Mouse (Mus musculus): ENCODE data around the gene Iffo2.

The Iffo2 gene

GRCm38 (mm10) chr4:139611542-139611953 is 81.2 kb downstream of the Iffo2 start:
- peak; percentile 83 to 88 for DNase-seq

GRCm38 (mm10) chr4:139614524-139615260 is 84.3 kb downstream of the Iffo2 start:
- no peak for DNase-seq

- no peak for DNase-seq
Observed at GRCm38 (mm10) chr4:139616276-139617000, 86.1 kb downstream of the Iffo2 start.

- peak in 1 of 2 experiments; percentile 58 for DNase-seq
Observed at GRCm38 (mm10) chr4:139617001-139617364, 86.6 kb downstream of the Iffo2 start.

- DNase-seq, result no peak
Observed at GRCm38 (mm10) chr4:139619765-139620164, 89.4 kb downstream of the Iffo2 start.

GRCm38 (mm10) chr4:139622373-139623282 is 92.3 kb downstream of the Iffo2 start, which contains the start of gene Aldh4a1:
TSS of gene Aldh4a1 (plus strand) at chr4:139622866.
- DNase-seq, result peak; percentile 88 to 90

GRCm38 (mm10) chr4:139623434-139624115 is 93.2 kb downstream of the Iffo2 start:
- DNase-seq, result no peak

- DNase-seq, result no peak
Observed at GRCm38 (mm10) chr4:139624116-139624489, 93.8 kb downstream of the Iffo2 start.

- DNase-seq, result no peak
Observed at GRCm38 (mm10) chr4:139624706-139625105, 94.4 kb downstream of the Iffo2 start.

- no peak for DNase-seq
Observed at GRCm38 (mm10) chr4:139627361-139627760, 97.0 kb downstream of the Iffo2 start.

- DNase-seq, result no peak
Observed at GRCm38 (mm10) chr4:139630171-139630570, 99.8 kb downstream of the Iffo2 start.

- DNase-seq, result no peak
Observed at GRCm38 (mm10) chr4:139631141-139631540, 100.8 kb downstream of the Iffo2 start.

- no peak for DNase-seq
Observed at GRCm38 (mm10) chr4:139631569-139632253, 101.4 kb downstream of the Iffo2 start.

GRCm38 (mm10) chr4:139632254-139632580 is 101.9 kb downstream of the Iffo2 start:
- no peak for DNase-seq

GRCm38 (mm10) chr4:139636373-139636772 is 106.0 kb downstream of the Iffo2 start:
- DNase-seq, result peak; percentile 83 to 90

- no peak for DNase-seq
Observed at GRCm38 (mm10) chr4:139637847-139638246, 107.5 kb downstream of the Iffo2 start.

- no peak for DNase-seq
Observed at GRCm38 (mm10) chr4:139638356-139638755, 108.0 kb downstream of the Iffo2 start.

GRCm38 (mm10) chr4:139639801-139640200 is 109.5 kb downstream of the Iffo2 start:
- no peak for DNase-seq

GRCm38 (mm10) chr4:139640333-139640732 is 110.0 kb downstream of the Iffo2 start:
- DNase-seq, result no peak

- no peak for DNase-seq
Observed at GRCm38 (mm10) chr4:139640775-139641174, 110.4 kb downstream of the Iffo2 start.

GRCm38 (mm10) chr4:139641829-139642425 is 111.6 kb downstream of the Iffo2 start:
- DNase-seq, result no peak

GRCm38 (mm10) chr4:139643972-139644371 is 113.6 kb downstream of the Iffo2 start:
- DNase-seq, result peak; percentile 88 to 90
